Mouse (Mus musculus) G1E (cell line): ENCODE measurements around the gene Ankrd54. TPM values are rescaled to one million over a fixed set of nuclear protein-coding genes. Genes with fewer than 3 reads are reported as not detected.
A peak's percentile ranks its signal among the peaks of the same experiment; 100 is the strongest.

Experiments
- ATAC-seq: 2 replicates; pipeline ENCODE4 v1.8.0; 2016; ENCODE audit warnings: mild to moderate bottlenecking; ENCODE audit not compliant: insufficient number of reproducible peaks, poor library complexity, low FRiP score, severe bottlenecking; ENCODE audit errors: extremely low read depth
- DNase-seq: peaks from one replicate; pipeline ENCODE4 v3.0.0; 2012; ENCODE audit warnings: low spot score
- H3K27me3 ChIP-seq: 2 replicates; pipeline ENCODE4 v1.6.1; 2012; ENCODE audit warnings: mild to moderate bottlenecking, low read length, inconsistent platforms; ENCODE audit not compliant: insufficient read depth
- H3K36me3 ChIP-seq: replicated peaks from 2 replicates; pipeline ENCODE3; 2012; ENCODE audit warnings: mild to moderate bottlenecking, inconsistent platforms
- H3K4me1 ChIP-seq: 2 replicates; pipeline ENCODE4 v1.6.1; 2012; ENCODE audit warnings: low read depth, low read length, inconsistent platforms, mixed read lengths; ENCODE audit not compliant: insufficient read depth
- H3K4me3 ChIP-seq: 2 replicates; pipeline ENCODE4 v1.5.1; 2012; ENCODE audit warnings: low read depth, mild to moderate bottlenecking, inconsistent platforms, low read length, moderate library complexity, mixed read lengths
- H3K9me3 ChIP-seq: replicated peaks from 2 replicates; pipeline ENCODE4 v1.6.1; 2012; ENCODE audit warnings: inconsistent platforms
- CTCF ChIP-seq: IDR thresholded peaks from 2 replicates; pipeline ENCODE4 v1.5.1; 2012; ENCODE audit warnings: low read depth, low read length, inconsistent platforms, mixed read lengths
- GATA1 ChIP-seq: IDR thresholded peaks from 2 replicates; pipeline ENCODE4 v1.6.1; 2012; ENCODE audit warnings: borderline replicate concordance, low read length, inconsistent platforms, mixed read lengths
- GATA2 ChIP-seq: IDR thresholded peaks from 2 replicates; pipeline ENCODE4 v1.6.1; 2012; ENCODE audit warnings: low read depth, low read length, inconsistent platforms, borderline replicate concordance
- POLR2AphosphoS5 ChIP-seq: IDR thresholded peaks from 2 replicates; pipeline ENCODE4 v1.6.1; 2012; ENCODE audit warnings: low read depth, low read length, inconsistent platforms; ENCODE audit not compliant: insufficient replicate concordance
- TAL1 ChIP-seq: conservative IDR thresholded peaks from 2 replicates; pipeline ENCODE4 v1.6.1; 2012; ENCODE audit warnings: low read depth, low read length, inconsistent platforms, mixed read lengths
- polyA plus RNA-seq: library from polyadenylated mRNA; stranded (reverse); fragments of >175 nt; gene quantifications from 2 replicates; pipeline ENCODE4 v1.2.3, GENCODE M21; 2012
- total RNA-seq, 2 experiments: library from RNA; stranded (forward) in 1 of 2; stranded (reverse) in 1 of 2; fragments of 200-1000 nt in 1 of 2; fragments of >200 nt in 1 of 2; fragmentation: Nextera tagmentation in 1 of 2; gene quantifications; 2 replicates each; pipeline ENCODE4 v1.2.3; 2014 to 2017

The Ankrd54 gene
- total and polyA plus RNA-seq, 3 experiments, result 15.7 to 51.9 (median 15.8) TPM

GRCm38 (mm10) chr15:79073752-79074151 lies 11.1 kb upstream of the Ankrd54 start:
- H3K4me1 ChIP-seq, result peaks cover 42% of the 10 kb centered on the region
- H3K27me3 ChIP-seq, result no peaks in the 10 kb centered on the region
- peaks cover 29% of the 10 kb centered on the region for H3K36me3 ChIP-seq
- no peak overlapping the region for H3K4me3 ChIP-seq
- DNase-seq, result no peak
- no peaks in the 10 kb centered on the region for H3K9me3 ChIP-seq
- TF ChIP-seq GATA2 (no peak), TAL1 (no peak), CTCF (no peak), POLR2AphosphoS5 (no peak), GATA1 (no peak)
- ATAC-seq, result no peak

DNA sequence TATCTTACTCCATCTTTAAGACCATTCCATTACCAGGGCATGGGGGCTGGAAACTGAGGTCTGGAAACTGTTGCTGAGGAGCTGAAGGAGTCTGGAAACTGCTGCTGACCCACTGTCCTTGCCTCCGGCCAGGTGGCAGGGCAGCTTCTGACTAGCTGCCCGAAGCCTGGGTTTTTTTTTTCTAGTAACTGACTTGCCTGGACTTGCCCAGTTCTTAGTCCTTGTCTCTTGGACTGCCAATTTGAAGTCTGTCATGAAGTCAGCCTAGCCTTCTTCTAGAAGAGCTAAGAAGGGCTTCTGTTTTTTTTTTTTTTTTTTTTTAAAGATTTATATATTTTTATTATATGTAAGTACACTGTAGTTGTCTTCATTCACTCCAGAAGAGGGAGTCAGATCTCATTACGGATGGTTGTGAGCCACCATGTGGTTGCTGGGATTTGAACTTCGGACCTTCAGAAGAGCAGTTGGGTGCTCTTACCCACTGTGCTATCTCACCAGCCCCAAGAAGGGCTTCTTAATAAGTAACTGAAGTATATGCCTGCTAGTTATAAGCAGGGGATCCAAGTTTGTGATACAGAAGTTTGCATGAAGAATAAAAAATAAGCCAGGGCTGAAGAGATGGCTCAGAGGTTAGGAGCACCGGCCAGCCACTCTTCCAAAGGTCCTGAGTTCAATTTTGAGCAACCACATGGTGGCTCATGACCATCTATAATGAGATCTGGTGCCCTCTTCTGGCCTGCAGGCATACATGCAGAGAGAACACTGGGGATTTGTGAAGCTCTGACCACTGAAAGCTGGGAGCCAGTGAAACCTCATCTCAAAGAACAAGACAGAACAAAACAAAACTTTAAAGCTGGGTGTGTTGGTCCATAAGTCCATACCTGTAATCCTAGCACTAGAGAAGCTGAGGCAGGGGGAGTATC lies 8.7 kb upstream of the Ankrd54 start:
- Histone ChIP-seq H3K27me3 (no peaks in the 10 kb centered on the region), H3K36me3 (peaks cover 5% of the 10 kb centered on the region), H3K4me3 (no peak overlapping the region), H3K9me3 (no peaks in the 10 kb centered on the region), H3K4me1 (peaks cover 49% of the 10 kb centered on the region)
- peak; percentile 11; the same call in 1 of the 2 replicates for TF ChIP-seq CTCF
- no peak for TF ChIP-seq TAL1
- TF ChIP-seq GATA2, result no peak
- TF ChIP-seq POLR2AphosphoS5, result no peak
- DNase-seq, result no peak
- ATAC-seq, result no peak

GRCm38 (mm10) chr15:79068416-79068815 lies 5.7 kb upstream of the Ankrd54 start:
- Histone ChIP-seq H3K27me3 (no peaks in the 10 kb centered on the region), H3K9me3 (no peaks in the 10 kb centered on the region), H3K4me3 (no peak overlapping the region), H3K4me1 (peaks cover 38% of the 10 kb centered on the region), H3K36me3 (no peaks in the 10 kb centered on the region)
- no peak for TF ChIP-seq GATA1
- TF ChIP-seq GATA2, result no peak
- no peak for TF ChIP-seq POLR2AphosphoS5
- TF ChIP-seq TAL1, result peak; percentile 27; the same call in 1 of the 2 replicates
- DNase-seq (no peak), ATAC-seq (peak; percentile 22; the same call in 1 of the 2 replicates)

- Histone ChIP-seq H3K4me3 (no peak overlapping the region), H3K4me1 (peaks cover 40% of the 10 kb centered on the region), H3K9me3 (no peaks in the 10 kb centered on the region), H3K36me3 (no peaks in the 10 kb centered on the region), H3K27me3 (no peaks in the 10 kb centered on the region)
- DNase-seq (no peak), ATAC-seq (no peak)
- TF ChIP-seq TAL1 (no peak), GATA2 (no peak), GATA1 (no peak), CTCF (no peak), POLR2AphosphoS5 (no peak)
Observed at GRCm38 (mm10) chr15:79067631-79068030, 4.9 kb upstream of the Ankrd54 start.

GRCm38 (mm10) chr15:79066276-79066675 lies 3.6 kb upstream of the Ankrd54 start:
- H3K4me3 ChIP-seq, result no peak overlapping the region
- H3K4me1 ChIP-seq, result peaks cover 50% of the 10 kb centered on the region

DNA sequence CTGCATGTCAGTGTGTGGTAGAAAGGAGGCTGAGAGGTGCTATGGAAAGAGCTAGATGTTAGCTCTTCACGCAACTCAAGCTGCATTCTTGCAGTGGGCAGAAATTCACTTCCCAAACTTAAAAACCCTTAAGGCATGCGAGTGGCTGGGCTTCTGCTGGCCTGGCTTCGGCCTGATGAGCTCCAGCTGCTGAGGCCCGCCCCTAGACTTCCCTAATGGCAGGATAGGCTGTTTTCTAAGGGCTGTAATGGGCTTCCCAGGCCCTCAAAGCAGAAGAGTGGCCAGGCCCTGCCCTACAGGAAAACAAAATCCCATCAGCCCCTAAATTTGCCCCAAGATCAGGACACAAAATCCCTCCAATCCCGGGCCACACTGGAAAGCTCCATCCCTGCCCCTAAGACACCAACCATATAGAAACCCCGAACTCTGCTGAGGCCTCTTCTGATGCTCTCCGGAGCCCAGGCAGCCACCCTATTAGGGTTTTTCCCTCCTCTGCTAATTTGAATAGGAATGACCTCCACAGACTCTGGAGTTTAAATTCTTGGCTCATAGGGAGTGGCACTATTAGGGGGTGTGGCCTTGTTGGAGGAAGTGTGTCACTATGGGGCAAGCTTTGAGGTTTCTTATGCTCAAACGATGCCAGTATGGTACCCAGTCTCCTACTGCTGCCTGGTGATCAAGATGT lies 2.5 kb upstream of the Ankrd54 start:
- Histone ChIP-seq H3K4me3 (no peak overlapping the region), H3K27me3 (no peaks in the 10 kb centered on the region), H3K9me3 (no peaks in the 10 kb centered on the region), H3K36me3 (peaks cover 11% of the 10 kb centered on the region), H3K4me1 (peaks cover 60% of the 10 kb centered on the region)
- DNase-seq, result no peak
- TF ChIP-seq POLR2AphosphoS5 (no peak), TAL1 (no peak), GATA2 (no peak), CTCF (no peak), GATA1 (no peak)
- ATAC-seq, result no peak

More at GRCm38 (mm10) chr15:79066276-79066675, 3.6 kb upstream of the Ankrd54 start:
- Histone ChIP-seq H3K36me3 (peaks cover under 1% of the 10 kb centered on the region), H3K27me3 (no peaks in the 10 kb centered on the region), H3K9me3 (no peaks in the 10 kb centered on the region)
- TF ChIP-seq GATA1 (no peak), POLR2AphosphoS5 (no peak), GATA2 (no peak), TAL1 (no peak), CTCF (no peak)
- ATAC-seq, result no peak
- DNase-seq, result no peak
